Comparison of ENCODE assay signal across 9 mouse cellular contexts in genomic region chr1:73169077-73169869, GRCm38 (mm10).
DNase-seq lines count a peak whose midpoint lies in the region; ATAC-seq and TF ChIP-seq lines count a peak whose summit lies in the region.
"Had no signal": no experiment of that assay in that cellular context is flagged by ENCODE, and none has a peak within 500 bp of the region (broad histone marks: within the 10 kb centered on the region; RNA-seq: fewer than 3 reads in every experiment).

No protein-coding gene starts in this region.

- TF ChIP-seq CTCF in thymus, adult 2 months (IDR thresholded peaks at IDR 0.05; ENCODE audit: borderline replicate concordance, control insufficient read depth, extremely low read depth, insufficient read depth, low read length, poor library complexity): no peak

- DNase-seq in heart, embryonic 10.5 days (ENCODE audit: low spot score): no peak
- peak; percentile 13 to 27 for DNase-seq in adrenal gland, postnatal 36 days
- peak; percentile 73 for DNase-seq in hindbrain, embryonic 11.5 days (ENCODE audit: low spot score)
- no peak for DNase-seq in thymus, adult 2 months
- no peak for DNase-seq in ovary, postnatal 36 days (ENCODE audit: low spot score)
- no peak for DNase-seq in urinary bladder, postnatal 36 days (ENCODE audit: low spot score in 2 of 2)

- 0 out of 2 replicates have a peak, but pooled peaks cover 6% of the 10 kb centered on the region for H3K9me3 ChIP-seq in heart, embryonic 10.5 days
- peaks cover 6% of the 10 kb centered on the region for H3K9me3 ChIP-seq in heart, embryonic 12.5 days (replicated peaks)
- no peaks in the 10 kb centered on the region for H3K9me3 ChIP-seq in hindbrain, embryonic 11.5 days (ENCODE audit: control insufficient read depth, low read length)
- H3K9me3 ChIP-seq in midbrain, embryonic 16.5 days (replicated peaks; ENCODE audit: control insufficient read depth, low read length, poor library complexity, severe bottlenecking): no peaks in the 10 kb centered on the region
- H3K9me3 ChIP-seq: lung, embryonic 15.5 days had no signal

- ATAC-seq in heart, embryonic 12.5 days (ENCODE audit: insufficient number of reproducible peaks, low FRiP score): no peak
- ATAC-seq in hindbrain, embryonic 11.5 days (ENCODE audit: low FRiP score): peak; percentile 85
- peak; percentile 84 for ATAC-seq in midbrain, embryonic 16.5 days

- no peak overlapping the region for H3K9ac ChIP-seq in heart, embryonic 12.5 days
- H3K9ac ChIP-seq in hindbrain, embryonic 11.5 days (ENCODE audit: low read depth, low read length): no peak overlapping the region
- H3K9ac ChIP-seq in midbrain, embryonic 16.5 days (ENCODE audit: low read depth, low read length): no peak overlapping the region
- H3K9ac ChIP-seq: lung, embryonic 15.5 days had no signal

- H3K4me3 ChIP-seq in heart, embryonic 10.5 days: no peak overlapping the region
- no peak overlapping the region for H3K4me3 ChIP-seq in heart, embryonic 12.5 days
- H3K4me3 ChIP-seq in hindbrain, embryonic 11.5 days (ENCODE audit: low read depth, low read length): no peak overlapping the region
- no peak overlapping the region for H3K4me3 ChIP-seq in midbrain, embryonic 16.5 days (ENCODE audit: low read depth, low read length)
- H3K4me3 ChIP-seq in thymus, adult 2 months (ENCODE audit: control insufficient read depth, insufficient read depth, low read length): no peak overlapping the region
- H3K4me3 ChIP-seq: lung, embryonic 15.5 days had no signal

- TF ChIP-seq POLR2A in thymus, adult 2 months (IDR thresholded peaks at IDR 0.05; ENCODE audit: control insufficient read depth, extremely low read depth, insufficient read depth, low read length, poor library complexity): no peak

- no peaks in the 10 kb centered on the region for H3K27me3 ChIP-seq in heart, embryonic 10.5 days (ENCODE audit: insufficient read depth, poor library complexity, severe bottlenecking)
- no peaks in the 10 kb centered on the region for H3K27me3 ChIP-seq in heart, embryonic 12.5 days (replicated peaks)
- no peaks in the 10 kb centered on the region for H3K27me3 ChIP-seq in hindbrain, embryonic 11.5 days (ENCODE audit: control insufficient read depth, insufficient read depth, low read length)
- H3K27me3 ChIP-seq in midbrain, embryonic 16.5 days (ENCODE audit: control insufficient read depth, insufficient read depth, low read depth, low read length): no peaks in the 10 kb centered on the region
- H3K27me3 ChIP-seq in thymus, adult 2 months (ENCODE audit: control insufficient read depth, insufficient read depth, low read length): no peaks in the 10 kb centered on the region
- H3K27me3 ChIP-seq: lung, embryonic 15.5 days had no signal

- whole genome bisulfite sequencing in heart, embryonic 10.5 days: 66% methylated on average over 10 of the region's 10 CpGs
- 68% methylated on average over 10 of the region's 10 CpGs for WGBS in heart, embryonic 12.5 days
- 36% methylated on average over 10 of the region's 10 CpGs for WGBS in hindbrain, embryonic 11.5 days
- WGBS in midbrain, embryonic 16.5 days: 7% methylated on average over 10 of the region's 10 CpGs
- WGBS in thymus, adult 2 months: 90% methylated on average over 10 of the region's 10 CpGs

- peaks cover 11% of the 10 kb centered on the region for H3K4me1 ChIP-seq in heart, embryonic 10.5 days
- peaks cover 16% of the 10 kb centered on the region; the same call in 1 of the 2 replicates for H3K4me1 ChIP-seq in heart, embryonic 12.5 days (replicated peaks)
- H3K4me1 ChIP-seq in hindbrain, embryonic 11.5 days (replicated peaks; ENCODE audit: control insufficient read depth, insufficient read depth, low read length): no peaks in the 10 kb centered on the region
- peaks cover 12% of the 10 kb centered on the region for H3K4me1 ChIP-seq in midbrain, embryonic 16.5 days (ENCODE audit: control insufficient read depth, insufficient read depth, low read length)
- no peaks in the 10 kb centered on the region for H3K4me1 ChIP-seq in thymus, adult 2 months (replicated peaks; ENCODE audit: control insufficient read depth, insufficient read depth, low read length)

- H3K36me3 ChIP-seq in heart, embryonic 10.5 days: no peaks in the 10 kb centered on the region
- H3K36me3 ChIP-seq in heart, embryonic 12.5 days: no peaks in the 10 kb centered on the region
- no peaks in the 10 kb centered on the region for H3K36me3 ChIP-seq in hindbrain, embryonic 11.5 days (ENCODE audit: control insufficient read depth, insufficient read depth, low read length)
- H3K36me3 ChIP-seq in midbrain, embryonic 16.5 days (ENCODE audit: control insufficient read depth, insufficient read depth, low read length): no peaks in the 10 kb centered on the region
- H3K36me3 ChIP-seq in thymus, adult 2 months (ENCODE audit: control insufficient read depth, insufficient read depth, low read length): no peaks in the 10 kb centered on the region
- H3K36me3 ChIP-seq: lung, embryonic 15.5 days had no signal

- H3K27ac ChIP-seq in heart, embryonic 10.5 days: peak overlapping the region; percentile 62
- H3K27ac ChIP-seq in heart, embryonic 12.5 days (ENCODE audit: poor library complexity, severe bottlenecking): no peak overlapping the region
- peak overlapping the region; percentile 45 for H3K27ac ChIP-seq in hindbrain, embryonic 11.5 days (ENCODE audit: low read depth, low read length)
- peak overlapping the region; percentile 64 for H3K27ac ChIP-seq in midbrain, embryonic 16.5 days (ENCODE audit: low read length)
- no peak overlapping the region for H3K27ac ChIP-seq in thymus, adult 2 months (ENCODE audit: control insufficient read depth, insufficient read depth, low read length)
- H3K27ac ChIP-seq: lung, embryonic 15.5 days had no signal

- no peak overlapping the region for H3K4me2 ChIP-seq in heart, embryonic 12.5 days
- no peak overlapping the region for H3K4me2 ChIP-seq in hindbrain, embryonic 11.5 days (replicated peaks; ENCODE audit: low read depth, low read length)
- H3K4me2 ChIP-seq in midbrain, embryonic 16.5 days (ENCODE audit: low read length): peak overlapping the region; percentile 25; the same call in 1 of the 2 replicates
- H3K4me2 ChIP-seq: lung, embryonic 15.5 days had no signal

Comparison
In these comparisons a context has a peak if more than half of its experiments do, and no peak if none do; other contexts are left out.
1. H3K27ac ChIP-seq: peak in heart, embryonic 10.5 days (single experiment), hindbrain, embryonic 11.5 days (single experiment) and midbrain, embryonic 16.5 days (single experiment); none in heart, embryonic 12.5 days (single experiment) and thymus, adult 2 months (single experiment).
2. DNase-seq: peak in adrenal gland, postnatal 36 days (2 of 2) and hindbrain, embryonic 11.5 days (single experiment); none in heart, embryonic 10.5 days (single experiment), thymus, adult 2 months (single experiment), ovary, postnatal 36 days (single experiment) and urinary bladder, postnatal 36 days (0 of 2).